Mouse (Mus musculus): ENCODE measurements around the gene Olfr532. TPM values are rescaled to one million over a fixed set of nuclear protein-coding genes. Genes with fewer than 3 reads are reported as not detected.

Gene Olfr532
- not detected for polyA plus RNA-seq (2014; fragmentation: Illumina TruSeq; extraction: RNeasy Lipid Tissue Mini Kit (QIAGEN cat#74804); ENCODE audit: low read depth, low replicate concordance)

DNA sequence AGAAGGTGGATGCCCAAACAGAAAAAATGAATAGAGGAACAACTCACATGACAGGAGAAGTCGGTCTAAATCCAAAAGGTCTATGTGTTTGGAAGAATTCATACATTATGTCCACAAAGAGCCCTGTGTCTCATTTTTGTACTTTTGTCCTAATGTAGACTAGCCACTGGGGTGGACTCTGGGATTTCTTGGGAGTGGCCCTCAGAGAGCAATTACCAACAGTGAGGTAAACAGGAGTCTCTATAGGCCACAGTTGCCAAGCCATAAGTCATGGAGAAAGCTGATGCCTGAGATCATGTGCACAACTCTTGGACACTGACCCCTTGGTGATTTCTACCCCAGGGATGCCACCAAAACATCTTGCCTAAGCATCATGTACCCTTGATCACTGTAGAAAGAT lies at the start of gene Olfr532:
Gene Olfr532, minus strand, starts transcription at position 101 of the 400 bp plus-strand sequence.

GRCm38 (mm10) chr7:140463070-140463469 lies 41.6 kb upstream of the Olfr532 start, which contains the start of gene Olfr533:
Gene Olfr533 (plus strand): TSS chr7:140463370.

GRCm38 (mm10) chr7:140402818-140403217 lies 18.6 kb downstream of the Olfr532 start, which contains the start of gene Olfr531:
Gene Olfr531 (minus strand): TSS chr7:140402918.

DNA sequence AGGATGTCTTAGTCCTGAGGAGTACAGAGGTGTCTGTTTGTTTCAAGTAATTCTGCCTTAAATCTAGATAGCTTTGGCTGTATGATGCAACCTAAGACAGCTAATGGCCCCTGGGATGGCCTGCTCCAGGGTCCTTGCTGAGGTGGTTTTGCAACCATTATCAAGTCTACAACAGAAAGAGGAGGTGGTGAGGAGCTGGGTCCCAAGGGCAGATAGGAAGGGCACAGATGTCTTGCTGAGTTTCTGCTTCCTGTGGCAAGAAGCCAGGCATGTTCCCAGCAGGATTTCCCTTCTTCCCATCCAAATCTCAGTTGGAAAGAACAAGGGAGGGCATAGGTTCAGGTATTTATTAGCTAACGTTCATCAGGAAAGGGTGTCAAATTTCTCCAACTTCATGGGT lies 45.2 kb downstream of the Olfr532 start, which contains the start of gene Olfr530:
Gene Olfr530, minus strand, starts transcription at position 101 of the 400 bp plus-strand sequence.

Other genes with a start within 250 kb of the Olfr532 start
- not detected for gene Olfr523, start 248.4 kb downstream of the Olfr532 start, polyA plus RNA-seq (2014; fragmentation: Illumina TruSeq; extraction: RNeasy Lipid Tissue Mini Kit (QIAGEN cat#74804); ENCODE audit: low read depth, low replicate concordance)
- gene Olfr524, start 215.7 kb downstream of the Olfr532 start, polyA plus RNA-seq (2014; fragmentation: Illumina TruSeq; extraction: RNeasy Lipid Tissue Mini Kit (QIAGEN cat#74804); ENCODE audit: low read depth, low replicate concordance): not detected
- 0.51 TPM for gene Cd163l1, start 203.4 kb downstream of the Olfr532 start, polyA plus RNA-seq (2014; fragmentation: Illumina TruSeq; extraction: RNeasy Lipid Tissue Mini Kit (QIAGEN cat#74804); ENCODE audit: low read depth, low replicate concordance)
- gene 5830411N06Rik, start 174.4 kb downstream of the Olfr532 start, polyA plus RNA-seq (2014; fragmentation: Illumina TruSeq; extraction: RNeasy Lipid Tissue Mini Kit (QIAGEN cat#74804); ENCODE audit: low read depth, low replicate concordance): not detected
- gene Olfr525, start 100.8 kb downstream of the Olfr532 start, polyA plus RNA-seq (2014; fragmentation: Illumina TruSeq; extraction: RNeasy Lipid Tissue Mini Kit (QIAGEN cat#74804); ENCODE audit: low read depth, low replicate concordance): not detected
- not detected for gene Olfr527, start 87.6 kb downstream of the Olfr532 start, polyA plus RNA-seq (2014; fragmentation: Illumina TruSeq; extraction: RNeasy Lipid Tissue Mini Kit (QIAGEN cat#74804); ENCODE audit: low read depth, low replicate concordance)
- gene Olfr60, start 60.0 kb downstream of the Olfr532 start, polyA plus RNA-seq (2014; fragmentation: Illumina TruSeq; extraction: RNeasy Lipid Tissue Mini Kit (QIAGEN cat#74804); ENCODE audit: low read depth, low replicate concordance): not detected
- gene Olfr530, start 45.3 kb downstream of the Olfr532 start, polyA plus RNA-seq (2014; fragmentation: Illumina TruSeq; extraction: RNeasy Lipid Tissue Mini Kit (QIAGEN cat#74804); ENCODE audit: low read depth, low replicate concordance): not detected
- not detected for gene Olfr531, start 18.7 kb downstream of the Olfr532 start, polyA plus RNA-seq (2014; fragmentation: Illumina TruSeq; extraction: RNeasy Lipid Tissue Mini Kit (QIAGEN cat#74804); ENCODE audit: low read depth, low replicate concordance)
- not detected for gene Olfr533, start 41.7 kb upstream of the Olfr532 start, polyA plus RNA-seq (2014; fragmentation: Illumina TruSeq; extraction: RNeasy Lipid Tissue Mini Kit (QIAGEN cat#74804); ENCODE audit: low read depth, low replicate concordance)
- not detected for gene Olfr535, start 62.6 kb upstream of the Olfr532 start, polyA plus RNA-seq (2014; fragmentation: Illumina TruSeq; extraction: RNeasy Lipid Tissue Mini Kit (QIAGEN cat#74804); ENCODE audit: low read depth, low replicate concordance)
- gene Olfr536, start 85.8 kb upstream of the Olfr532 start, polyA plus RNA-seq (2014; fragmentation: Illumina TruSeq; extraction: RNeasy Lipid Tissue Mini Kit (QIAGEN cat#74804); ENCODE audit: low read depth, low replicate concordance): 0.07 TPM
- not detected for gene Olfr538, start 146.2 kb upstream of the Olfr532 start, polyA plus RNA-seq (2014; fragmentation: Illumina TruSeq; extraction: RNeasy Lipid Tissue Mini Kit (QIAGEN cat#74804); ENCODE audit: low read depth, low replicate concordance)
- not detected for gene Olfr46, start 179.6 kb upstream of the Olfr532 start, polyA plus RNA-seq (2014; fragmentation: Illumina TruSeq; extraction: RNeasy Lipid Tissue Mini Kit (QIAGEN cat#74804); ENCODE audit: low read depth, low replicate concordance)
- not detected for gene Olfr61, start 207.3 kb upstream of the Olfr532 start, polyA plus RNA-seq (2014; fragmentation: Illumina TruSeq; extraction: RNeasy Lipid Tissue Mini Kit (QIAGEN cat#74804); ENCODE audit: low read depth, low replicate concordance)
- not detected for gene Olfr53, start 224.8 kb upstream of the Olfr532 start, polyA plus RNA-seq (2014; fragmentation: Illumina TruSeq; extraction: RNeasy Lipid Tissue Mini Kit (QIAGEN cat#74804); ENCODE audit: low read depth, low replicate concordance)
- not detected for gene Olfr539, start 238.3 kb upstream of the Olfr532 start, polyA plus RNA-seq (2014; fragmentation: Illumina TruSeq; extraction: RNeasy Lipid Tissue Mini Kit (QIAGEN cat#74804); ENCODE audit: low read depth, low replicate concordance)